Mouse (Mus musculus) liver, embryonic 16.5 days (tissue): ENCODE measurements around the gene Hlx. TPM values are rescaled to one million over a fixed set of nuclear protein-coding genes. Genes with fewer than 3 reads are reported as not detected.

Experiments
- ATAC-seq: fragments of 200-750 bp; cut with Nextera tagmentation; 2 replicates; pipeline ENCODE4 v1.8.0; 2017; ENCODE audit warnings: low read depth, mild to moderate bottlenecking, moderate number of reproducible peaks, moderate library complexity
- H3K27ac ChIP-seq: fragments of 300-500 bp; sonication (generic); 2 replicates; pipeline ENCODE4 v1.5.1; 2014; ENCODE audit warnings: mild to moderate bottlenecking, low read length
- H3K27me3 ChIP-seq: fragments of 300-500 bp; sonication (generic); 2 replicates; pipeline ENCODE4 v1.6.1; 2014; ENCODE audit warnings: low read depth, low read length, mixed read lengths; ENCODE audit not compliant: control insufficient read depth, insufficient read depth
- H3K36me3 ChIP-seq: fragments of 300-500 bp; sonication (generic); 2 replicates; pipeline ENCODE4 v1.6.1; 2014; ENCODE audit warnings: mild to moderate bottlenecking; ENCODE audit not compliant: control insufficient read depth, insufficient read depth
- H3K4me1 ChIP-seq: fragments of 300-500 bp; sonication (generic); 2 replicates; pipeline ENCODE4 v1.6.1; 2014; ENCODE audit warnings: low read depth, low read length, mixed read lengths; ENCODE audit not compliant: control insufficient read depth
- H3K4me2 ChIP-seq: fragments of 300-500 bp; sonication (generic); 2 replicates; pipeline ENCODE4 v1.6.1; 2014; ENCODE audit warnings: low read depth, low read length, mixed read lengths
- H3K4me3 ChIP-seq: fragments of 300-500 bp; sonication (generic); 2 replicates; pipeline ENCODE4 v1.5.1; 2014; ENCODE audit warnings: low read depth, mild to moderate bottlenecking, low read length
- H3K9ac ChIP-seq: fragments of 300-500 bp; sonication (generic); 2 replicates; pipeline ENCODE4 v1.6.1; 2014; ENCODE audit warnings: low read depth, low read length
- H3K9me3 ChIP-seq: fragments of 300-500 bp; sonication (generic); replicated peaks from 2 replicates; pipeline ENCODE4 v1.6.1; 2016; ENCODE audit warnings: low read length; ENCODE audit not compliant: control insufficient read depth
- WGBS: fragments of 180-500 bp; shearing (Covaris S2); extraction: QIAGEN DNeasy Blood & Tissue Kit; methylation state at CpG from one replicate; pipeline ENCODE4 v1.1.7; 2014; ENCODE audit not compliant: insufficient replicate concordance; 5-methylcytosine and 5-hydroxymethylcytosine counted together
- polyA plus RNA-seq: library from polyadenylated mRNA; unstranded; fragments of >200 nt; fragmentation: Nextera tagmentation; extraction: Ambion mirVana; gene quantifications from 2 replicates; pipeline ENCODE4 v1.2.1, GENCODE M21; 2015

Gene Hlx
- polyA plus RNA-seq, 1 experiment from 2014 or later, result 6.5 TPM

DNA sequence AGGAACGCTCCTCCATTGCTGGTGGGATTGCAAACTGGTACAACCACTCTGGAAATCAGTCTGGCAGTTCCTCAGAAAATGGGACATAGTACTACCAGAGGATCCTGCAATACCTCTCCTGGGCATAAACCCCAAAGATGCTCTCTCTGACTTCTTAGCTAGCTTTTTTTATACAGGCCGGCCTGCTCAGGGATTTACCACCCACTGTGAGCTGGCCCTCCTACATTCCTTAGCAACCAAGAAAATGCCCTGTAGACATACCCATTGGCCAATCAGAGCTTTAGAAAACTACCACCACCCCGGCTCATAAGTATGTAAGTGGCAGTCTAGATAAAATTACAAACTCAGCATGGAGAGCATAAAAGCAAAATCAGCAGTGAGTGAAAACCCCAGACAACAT lies 27.5 kb downstream of the Hlx start:
- ATAC-seq, result no peak

DNA sequence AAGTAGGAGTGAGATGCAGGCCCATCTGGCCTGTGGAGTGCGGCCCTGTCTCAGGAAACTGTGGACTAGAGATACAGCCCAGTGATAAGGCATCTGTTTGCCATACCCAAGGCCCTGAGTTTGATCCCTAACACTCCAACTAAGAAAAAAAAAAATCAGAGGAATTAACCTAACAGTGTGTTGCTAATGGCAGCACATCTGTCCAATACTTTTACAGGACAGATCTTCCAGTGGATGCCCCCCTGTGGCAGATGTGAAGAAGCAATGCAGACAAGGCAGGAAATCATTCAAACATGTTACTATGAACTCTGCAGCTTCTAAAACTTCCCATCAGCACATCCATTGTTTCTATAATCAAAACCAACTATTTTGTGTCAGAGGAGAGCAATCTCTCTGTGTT lies 33.1 kb downstream of the Hlx start:
- no peak overlapping the region for H3K4me2 ChIP-seq
- H3K9me3 ChIP-seq, result 0 out of 2 replicates have a peak, but pooled peaks cover 3% of the 10 kb centered on the region
- H3K9ac ChIP-seq, result no peak overlapping the region
- no peaks in the 10 kb centered on the region for H3K27me3 ChIP-seq
- no peak overlapping the region for H3K4me3 ChIP-seq
- H3K27ac ChIP-seq, result no peak overlapping the region
- WGBS, result 44% methylated on average over 1 of the region's 1 CpGs
- H3K4me1 ChIP-seq, result no peaks in the 10 kb centered on the region
- no peaks in the 10 kb centered on the region for H3K36me3 ChIP-seq
- ATAC-seq, result no peak

More for the DNA sequence above, 27.5 kb downstream of the Hlx start:
- no peaks in the 10 kb centered on the region for H3K4me1 ChIP-seq
- 36% methylated on average over 3 of the region's 3 CpGs for WGBS
- no peaks in the 10 kb centered on the region for H3K36me3 ChIP-seq
- no peak overlapping the region for H3K4me2 ChIP-seq
- H3K9me3 ChIP-seq, result no peaks in the 10 kb centered on the region
- no peak overlapping the region for H3K4me3 ChIP-seq
- H3K27ac ChIP-seq, result no peak overlapping the region
- H3K9ac ChIP-seq, result no peak overlapping the region
- H3K27me3 ChIP-seq, result 0 out of 2 replicates have a peak, but pooled peaks cover 2% of the 10 kb centered on the region

DNA sequence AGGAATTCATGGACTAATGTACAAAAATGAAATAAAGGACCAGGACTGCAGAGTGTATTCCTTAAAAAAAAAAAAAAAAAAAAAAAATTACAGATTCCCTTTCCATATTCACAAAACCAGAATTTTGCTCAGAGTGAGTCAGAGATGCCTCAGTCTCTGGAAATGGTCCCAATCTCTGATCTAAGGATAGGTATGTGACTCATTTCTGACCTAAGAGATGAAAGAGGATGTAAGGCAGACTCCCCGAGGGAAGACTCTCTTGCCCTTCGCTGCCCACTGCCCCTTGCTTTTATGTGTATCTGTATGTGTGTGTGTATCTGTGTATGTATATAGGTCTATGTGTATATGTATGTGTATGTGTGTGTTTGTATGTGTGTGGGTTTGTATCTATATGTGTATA lies 37.0 kb downstream of the Hlx start:
- Histone ChIP-seq H3K4me2 (no peak overlapping the region), H3K4me1 (no peaks in the 10 kb centered on the region), H3K4me3 (no peak overlapping the region), H3K9ac (no peak overlapping the region), H3K36me3 (no peaks in the 10 kb centered on the region), H3K27ac (no peak overlapping the region), H3K27me3 (no peaks in the 10 kb centered on the region), H3K9me3 (0 out of 2 replicates have a peak, but pooled peaks cover 3% of the 10 kb centered on the region)
- WGBS, result 64% methylated on average over 2 of the region's 2 CpGs
- ATAC-seq, result no peak

DNA sequence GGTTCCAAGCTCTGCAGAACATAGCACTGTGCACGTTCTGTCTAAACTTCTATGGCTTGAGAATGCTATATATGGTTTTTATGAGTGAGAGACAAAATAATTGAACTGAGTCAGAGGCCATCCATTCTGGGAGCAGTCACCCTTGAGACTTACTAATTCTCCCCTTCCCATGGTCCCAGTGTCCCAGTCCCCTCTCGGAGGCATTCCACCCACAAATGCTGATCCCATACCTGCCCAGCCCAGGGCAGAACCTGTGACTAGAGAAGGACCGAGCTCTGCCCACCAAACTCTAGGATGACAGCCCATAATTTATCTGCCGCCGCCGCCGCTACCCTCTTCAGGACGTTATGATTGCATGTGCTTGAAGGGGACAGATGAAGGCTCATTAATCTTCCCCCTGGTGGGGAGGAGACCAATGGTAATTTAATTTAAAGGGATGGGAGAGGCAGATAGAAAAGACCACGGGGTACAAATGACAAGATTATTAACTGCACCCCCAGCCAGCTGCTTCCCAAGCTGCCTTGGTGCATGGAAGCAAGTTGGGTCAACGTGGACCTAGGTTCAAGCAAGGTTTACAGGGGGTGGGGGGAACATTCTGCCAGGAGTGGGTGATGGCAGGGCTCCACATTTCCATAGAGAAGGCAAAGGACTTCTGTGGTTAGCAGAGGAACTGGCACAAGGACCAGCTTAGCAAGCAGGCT lies 40.1 kb downstream of the Hlx start:
- no peak overlapping the region for H3K9ac ChIP-seq
- H3K9me3 ChIP-seq, result 0 out of 2 replicates have a peak, but pooled peaks cover 3% of the 10 kb centered on the region
- peaks cover 5% of the 10 kb centered on the region; the same call in 1 of the 2 replicates for H3K27me3 ChIP-seq
- no peak overlapping the region for H3K27ac ChIP-seq
- no peaks in the 10 kb centered on the region for H3K36me3 ChIP-seq
- H3K4me1 ChIP-seq, result no peaks in the 10 kb centered on the region
- H3K4me3 ChIP-seq, result no peak overlapping the region
- 39% methylated on average over 10 of the region's 10 CpGs for WGBS
- ATAC-seq, result no peak
- no peak overlapping the region for H3K4me2 ChIP-seq

DNA sequence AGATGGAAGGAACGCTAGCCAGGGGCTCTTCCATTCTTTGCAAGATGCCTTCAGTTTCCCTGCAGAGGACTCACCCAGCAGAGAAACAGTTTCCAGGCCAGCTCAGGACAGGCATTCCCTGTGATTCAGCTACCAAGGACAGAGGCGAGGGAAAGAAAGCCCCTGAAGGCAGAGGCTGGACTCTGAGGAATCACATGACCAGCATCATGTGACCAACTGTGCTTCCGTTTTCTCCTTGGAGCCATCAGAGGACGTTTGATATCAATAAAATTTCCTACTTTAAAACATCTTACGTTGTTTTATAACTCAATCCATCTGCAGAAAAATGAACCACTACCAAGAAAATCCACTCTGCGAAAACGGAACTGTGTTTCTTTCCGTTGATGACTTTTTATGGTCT lies 41.2 kb downstream of the Hlx start:
- Histone ChIP-seq H3K36me3 (no peaks in the 10 kb centered on the region), H3K9ac (no peak overlapping the region), H3K27ac (no peak overlapping the region), H3K4me1 (no peaks in the 10 kb centered on the region), H3K4me3 (no peak overlapping the region), H3K4me2 (no peak overlapping the region), H3K27me3 (peaks cover 10% of the 10 kb centered on the region), H3K9me3 (no peaks in the 10 kb centered on the region)
- WGBS, result 64% methylated on average over 8 of the region's 8 CpGs
- ATAC-seq, result no peak

DNA sequence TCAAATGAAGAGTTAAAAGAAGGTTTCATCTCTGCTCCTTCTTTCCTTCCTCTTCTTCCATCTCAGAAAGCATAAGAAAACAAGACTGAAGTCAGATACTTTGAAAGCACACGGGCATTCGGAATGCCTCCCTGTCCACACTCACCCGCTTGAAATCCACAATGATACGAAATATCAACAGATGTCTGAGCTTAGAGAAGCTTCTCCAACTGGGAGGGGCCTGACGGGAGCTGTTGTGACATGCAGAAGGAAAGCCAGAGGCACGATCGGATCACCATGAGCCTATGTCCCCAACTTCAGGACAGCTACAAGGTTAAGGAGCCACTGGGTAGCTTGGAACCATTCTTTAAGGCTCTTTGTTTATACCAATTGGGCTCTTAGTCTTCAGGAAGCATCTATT lies 44.4 kb downstream of the Hlx start:
- Histone ChIP-seq H3K9ac (no peak overlapping the region), H3K4me2 (no peak overlapping the region), H3K36me3 (no peaks in the 10 kb centered on the region), H3K27ac (no peak overlapping the region), H3K9me3 (no peaks in the 10 kb centered on the region), H3K4me1 (no peaks in the 10 kb centered on the region), H3K4me3 (no peak overlapping the region), H3K27me3 (peaks cover 12% of the 10 kb centered on the region)
- ATAC-seq, result no peak
- 51% methylated on average over 7 of the region's 7 CpGs for WGBS

DNA sequence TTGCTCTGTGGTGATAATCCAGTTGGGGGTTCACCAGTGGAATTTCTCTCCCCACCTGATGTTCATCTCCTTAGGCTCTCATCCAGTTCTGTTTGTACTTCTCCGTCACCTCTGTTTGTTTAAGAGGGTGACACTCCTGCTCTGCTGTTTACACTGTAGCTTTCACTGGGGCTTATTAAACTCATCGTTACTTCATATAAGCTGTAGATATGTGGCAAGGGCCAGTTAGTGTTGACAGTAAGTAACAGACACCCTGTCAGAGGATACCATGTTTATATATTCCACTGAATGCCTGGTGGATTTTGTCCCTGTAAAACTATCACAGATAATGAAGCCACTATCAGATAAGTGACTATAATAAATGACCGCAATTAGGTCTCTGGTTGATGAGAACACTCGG lies 44.9 kb downstream of the Hlx start:
- no peak for ATAC-seq
- no peaks in the 10 kb centered on the region for H3K36me3 ChIP-seq
- 56% methylated on average over 4 of the region's 4 CpGs for WGBS
- H3K9me3 ChIP-seq, result no peaks in the 10 kb centered on the region
- peaks cover 12% of the 10 kb centered on the region for H3K27me3 ChIP-seq
- no peak overlapping the region for H3K4me2 ChIP-seq
- H3K4me1 ChIP-seq, result no peaks in the 10 kb centered on the region
- no peak overlapping the region for H3K27ac ChIP-seq
- no peak overlapping the region for H3K9ac ChIP-seq
- no peak overlapping the region for H3K4me3 ChIP-seq

DNA sequence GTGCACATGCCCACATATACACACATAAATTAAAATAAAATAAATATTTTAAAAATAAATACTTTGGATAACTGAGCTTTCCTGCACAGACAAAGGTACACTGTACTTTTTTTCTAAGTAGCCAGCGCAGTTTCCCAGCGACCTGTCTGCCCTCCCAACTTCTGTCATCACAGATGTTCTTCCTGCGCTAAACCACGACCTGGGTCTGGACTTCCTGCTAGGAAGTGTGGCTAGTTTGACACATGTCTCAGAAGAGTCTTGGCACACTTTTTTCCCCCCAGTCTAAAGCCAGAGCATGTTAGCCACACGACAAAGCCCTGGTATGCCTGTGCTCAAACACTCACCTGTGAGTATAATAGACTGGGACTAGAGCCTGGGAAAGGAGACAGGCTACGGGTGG lies 48.9 kb downstream of the Hlx start:
- H3K4me1 ChIP-seq, result no peaks in the 10 kb centered on the region
- no peaks in the 10 kb centered on the region for H3K36me3 ChIP-seq
- WGBS, result 12% methylated on average over 6 of the region's 6 CpGs
- no peak for ATAC-seq
- no peak overlapping the region for H3K4me3 ChIP-seq
- H3K4me2 ChIP-seq, result no peak overlapping the region
- no peak overlapping the region for H3K9ac ChIP-seq
- no peak overlapping the region for H3K27ac ChIP-seq
- no peaks in the 10 kb centered on the region for H3K9me3 ChIP-seq
- H3K27me3 ChIP-seq, result peaks cover 10% of the 10 kb centered on the region

DNA sequence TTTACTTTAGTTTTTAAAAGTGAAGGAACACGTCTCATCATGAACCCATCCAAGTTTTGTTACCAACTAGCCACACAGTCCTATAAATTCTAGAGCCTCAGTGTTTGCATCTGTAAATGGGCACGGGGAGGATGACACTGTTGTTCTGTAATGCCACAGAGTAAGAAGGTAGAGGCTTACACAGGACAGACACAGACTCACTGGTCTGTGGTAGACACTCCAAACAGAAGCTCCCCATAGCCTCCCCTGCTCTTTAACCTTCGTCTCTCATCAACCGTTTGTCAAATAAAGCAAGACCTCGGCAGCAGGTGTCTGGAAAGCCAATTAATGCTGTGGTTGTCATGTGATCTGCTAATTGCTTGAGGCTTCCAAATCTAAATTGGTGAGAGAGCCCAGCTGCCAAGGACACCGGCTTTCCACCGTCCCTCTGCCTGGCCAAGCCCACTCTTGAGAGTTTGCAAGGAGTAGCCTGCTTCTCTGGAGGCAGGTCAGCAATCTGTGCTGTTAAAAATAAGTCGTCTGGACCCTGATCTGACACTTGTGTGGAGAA lies 52.9 kb downstream of the Hlx start:
- no peaks in the 10 kb centered on the region for H3K36me3 ChIP-seq
- peaks cover 3% of the 10 kb centered on the region for H3K4me1 ChIP-seq
- peaks cover 3% of the 10 kb centered on the region; the same call in 1 of the 2 replicates for H3K27me3 ChIP-seq
- no peak overlapping the region for H3K9ac ChIP-seq
- no peak overlapping the region for H3K4me3 ChIP-seq
- no peak overlapping the region for H3K27ac ChIP-seq
- 63% methylated on average over 8 of the region's 8 CpGs for WGBS
- no peak for ATAC-seq
- H3K9me3 ChIP-seq, result no peaks in the 10 kb centered on the region
- H3K4me2 ChIP-seq, result no peak overlapping the region
